Mouse (Mus musculus): ENCODE measurements around the gene Golga4. TPM values are rescaled to one million over a fixed set of nuclear protein-coding genes. Genes with fewer than 3 reads are reported as not detected.

The Golga4 gene
- polyA plus RNA-seq, 1 experiment, result 302 TPM

- Histone ChIP-seq H3K4me3 (ENCODE audit: insufficient read depth, low read depth, low read length) (no peak overlapping the region), H3K27ac (ENCODE audit: insufficient read depth, low read depth, low read length) (peak overlapping the region; percentile 48), H3K4me1 (ENCODE audit: control insufficient read depth, insufficient read depth, low read length) (peaks cover 13% of the 10 kb centered on the region)
- TF ChIP-seq POLR2A (IDR thresholded peaks at IDR 0.05; ENCODE audit: insufficient read depth, low read depth, low read length) (peak; percentile 13; the same call in 1 of the 2 replicates), CTCF (IDR thresholded peaks at IDR 0.05; ENCODE audit: insufficient read depth, low read depth, low read length) (no peak)
- WGBS, result 46% methylated on average over 24 of the region's 24 CpGs
Measured at GRCm38 (mm10) chr9:118556951-118557780, 51.1 kb downstream of the Golga4 start.

DNA sequence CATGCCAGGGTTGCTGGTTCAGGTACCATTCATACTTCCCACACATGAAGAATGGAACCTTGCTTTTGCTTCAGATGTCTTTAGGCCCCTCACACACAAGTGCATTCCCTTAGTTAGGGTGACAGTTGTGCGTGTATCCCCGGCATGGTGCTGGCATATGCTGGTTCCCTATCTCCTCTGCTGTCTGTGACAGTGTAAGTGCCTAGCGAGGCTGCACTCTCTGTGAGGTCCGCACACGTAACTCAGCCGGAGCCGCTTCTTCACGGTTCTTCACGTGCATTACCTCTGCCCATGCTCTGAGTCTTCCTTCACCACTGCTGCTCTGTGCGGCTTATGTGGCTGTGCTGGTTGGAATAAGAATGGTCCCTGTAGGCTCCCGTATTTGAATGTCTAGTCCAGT, 57.3 kb downstream of the Golga4 start:
- H3K4me1 ChIP-seq (ENCODE audit: control insufficient read depth, insufficient read depth, low read length), result no peaks in the 10 kb centered on the region
- no peak for TF ChIP-seq POLR2A (IDR thresholded peaks at IDR 0.05; ENCODE audit: insufficient read depth, low read depth, low read length)
- no peak for TF ChIP-seq CTCF (IDR thresholded peaks at IDR 0.05; ENCODE audit: insufficient read depth, low read depth, low read length)
- no peak overlapping the region for H3K4me3 ChIP-seq (ENCODE audit: insufficient read depth, low read depth, low read length)
- WGBS, result 96% methylated on average over 11 of the region's 11 CpGs
- no peak overlapping the region for H3K27ac ChIP-seq (ENCODE audit: insufficient read depth, low read depth, low read length)

- Histone ChIP-seq H3K4me1 (ENCODE audit: control insufficient read depth, insufficient read depth, low read length) (no peaks in the 10 kb centered on the region), H3K4me3 (ENCODE audit: insufficient read depth, low read depth, low read length) (no peak overlapping the region), H3K27ac (ENCODE audit: insufficient read depth, low read depth, low read length) (no peak overlapping the region)
- no peak for TF ChIP-seq POLR2A (IDR thresholded peaks at IDR 0.05; ENCODE audit: insufficient read depth, low read depth, low read length)
- no peak for TF ChIP-seq CTCF (IDR thresholded peaks at IDR 0.05; ENCODE audit: insufficient read depth, low read depth, low read length)
- WGBS, result 94% methylated on average over 7 of the region's 7 CpGs
Measured at GRCm38 (mm10) chr9:118563866-118564265, 57.8 kb downstream of the Golga4 start.

DNA sequence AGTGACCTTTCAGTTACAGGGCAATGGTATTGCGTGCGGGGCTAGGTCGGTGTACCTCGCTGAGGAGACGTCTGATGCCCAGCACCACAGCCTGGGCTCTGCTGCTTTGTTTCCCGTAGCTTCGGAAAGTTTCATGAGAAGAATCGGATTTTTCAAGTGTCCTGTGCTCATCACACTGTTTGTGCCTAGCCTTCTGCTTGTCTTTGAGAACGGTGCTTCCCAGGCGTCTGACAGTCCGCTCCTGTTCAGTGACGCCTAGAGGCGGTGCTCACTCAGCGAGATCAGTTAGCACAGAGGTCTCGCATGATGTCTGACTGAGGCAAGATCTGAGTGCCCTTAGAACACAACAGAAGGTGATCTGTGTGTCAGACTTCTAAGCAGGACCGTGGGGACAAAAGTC, 58.6 kb downstream of the Golga4 start:
- H3K4me1 ChIP-seq (ENCODE audit: control insufficient read depth, insufficient read depth, low read length), result no peaks in the 10 kb centered on the region
- H3K4me3 ChIP-seq (ENCODE audit: insufficient read depth, low read depth, low read length), result no peak overlapping the region
- 91% methylated on average over 16 of the region's 16 CpGs for WGBS
- no peak overlapping the region for H3K27ac ChIP-seq (ENCODE audit: insufficient read depth, low read depth, low read length)
- TF ChIP-seq CTCF (IDR thresholded peaks at IDR 0.05; ENCODE audit: insufficient read depth, low read depth, low read length) (no peak), POLR2A (IDR thresholded peaks at IDR 0.05; ENCODE audit: insufficient read depth, low read depth, low read length) (no peak)

DNA sequence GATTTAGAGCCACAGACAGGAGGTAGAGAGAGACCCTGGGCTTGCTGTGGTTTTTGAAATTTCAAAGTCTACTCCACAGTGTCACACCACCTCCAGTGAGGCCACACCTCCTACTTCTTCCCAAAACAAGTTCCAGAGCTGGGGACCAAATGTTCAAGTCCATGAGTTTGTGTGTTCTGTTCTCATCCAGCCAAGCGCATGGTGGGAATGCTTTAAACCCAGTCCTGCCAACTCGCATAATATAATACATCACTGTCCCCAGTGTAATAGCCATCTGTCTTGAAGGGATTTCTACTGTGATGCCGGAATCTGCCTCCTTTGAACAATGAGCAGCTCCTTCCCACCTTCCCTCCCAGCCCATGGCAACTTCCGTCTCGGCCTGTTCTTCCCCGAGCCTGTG, 63.3 kb downstream of the Golga4 start:
- WGBS, result 82% methylated on average over 6 of the region's 6 CpGs
- Histone ChIP-seq H3K4me3 (ENCODE audit: insufficient read depth, low read depth, low read length) (no peak overlapping the region), H3K4me1 (ENCODE audit: control insufficient read depth, insufficient read depth, low read length) (no peaks in the 10 kb centered on the region), H3K27ac (ENCODE audit: insufficient read depth, low read depth, low read length) (no peak overlapping the region)
- TF ChIP-seq POLR2A (IDR thresholded peaks at IDR 0.05; ENCODE audit: insufficient read depth, low read depth, low read length), result no peak
- TF ChIP-seq CTCF (IDR thresholded peaks at IDR 0.05; ENCODE audit: insufficient read depth, low read depth, low read length), result no peak

GRCm38 (mm10) chr9:118570865-118571264, 64.8 kb downstream of the Golga4 start:
- WGBS, result 79% methylated on average over 4 of the region's 4 CpGs
- no peak for TF ChIP-seq POLR2A (IDR thresholded peaks at IDR 0.05; ENCODE audit: insufficient read depth, low read depth, low read length)
- H3K27ac ChIP-seq (ENCODE audit: insufficient read depth, low read depth, low read length), result no peak overlapping the region
- H3K4me1 ChIP-seq (ENCODE audit: control insufficient read depth, insufficient read depth, low read length), result no peaks in the 10 kb centered on the region
- no peak overlapping the region for H3K4me3 ChIP-seq (ENCODE audit: insufficient read depth, low read depth, low read length)

DNA sequence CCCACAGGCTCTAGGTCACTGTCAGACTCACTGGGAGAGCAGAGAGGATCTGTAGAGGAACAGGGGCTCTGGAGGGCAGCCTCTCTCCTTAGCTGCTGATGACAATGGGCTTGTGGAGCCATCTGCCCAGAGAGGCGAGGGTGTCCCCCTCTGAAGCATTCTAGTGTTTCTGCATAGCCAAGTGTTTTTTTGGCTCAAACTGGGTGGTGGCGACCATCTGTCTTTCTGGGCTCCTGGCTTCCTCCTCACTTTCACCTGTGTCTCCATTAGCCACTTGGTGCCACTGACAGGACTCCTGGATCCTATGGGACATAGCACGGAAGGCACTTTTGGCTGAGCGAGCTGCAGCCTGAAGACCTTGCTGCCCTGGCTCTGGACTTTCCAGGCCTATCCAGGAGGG, 65.6 kb downstream of the Golga4 start:
- Histone ChIP-seq H3K27ac (ENCODE audit: insufficient read depth, low read depth, low read length) (no peak overlapping the region), H3K4me1 (ENCODE audit: control insufficient read depth, insufficient read depth, low read length) (no peaks in the 10 kb centered on the region)
- 95% methylated on average over 4 of the region's 4 CpGs for WGBS

DNA sequence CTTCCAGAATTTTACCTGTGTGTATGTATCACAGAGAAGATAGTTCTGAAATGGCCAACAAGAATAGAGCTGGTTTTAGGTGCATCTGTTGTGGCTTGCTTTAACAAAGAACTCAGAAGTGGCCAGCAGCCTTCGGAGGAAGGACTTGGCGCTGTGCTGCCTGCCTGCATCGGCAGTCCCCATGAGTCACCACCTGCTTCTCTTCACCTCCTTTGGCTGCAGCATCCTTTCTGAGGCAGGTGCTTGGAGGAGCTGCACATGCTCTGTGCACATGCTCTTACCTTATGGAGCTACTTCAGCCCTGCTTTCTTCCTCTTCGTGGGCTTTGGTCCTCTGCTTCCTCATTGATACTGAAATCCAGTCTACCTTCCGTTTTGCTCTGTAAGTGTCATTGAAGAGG, 68.8 kb downstream of the Golga4 start:
- TF ChIP-seq CTCF (IDR thresholded peaks at IDR 0.05; ENCODE audit: insufficient read depth, low read depth, low read length), result no peak
- TF ChIP-seq POLR2A (IDR thresholded peaks at IDR 0.05; ENCODE audit: insufficient read depth, low read depth, low read length), result no peak
- Histone ChIP-seq H3K4me3 (ENCODE audit: insufficient read depth, low read depth, low read length) (no peak overlapping the region), H3K27ac (ENCODE audit: insufficient read depth, low read depth, low read length) (no peak overlapping the region), H3K4me1 (ENCODE audit: control insufficient read depth, insufficient read depth, low read length) (no peaks in the 10 kb centered on the region)
- WGBS, result 76% methylated on average over 5 of the region's 5 CpGs

More for the DNA sequence above, 65.6 kb downstream of the Golga4 start:
- TF ChIP-seq CTCF (IDR thresholded peaks at IDR 0.05; ENCODE audit: insufficient read depth, low read depth, low read length) (no peak), POLR2A (IDR thresholded peaks at IDR 0.05; ENCODE audit: insufficient read depth, low read depth, low read length) (no peak)
- no peak overlapping the region for H3K4me3 ChIP-seq (ENCODE audit: insufficient read depth, low read depth, low read length)

- Histone ChIP-seq H3K4me1 (ENCODE audit: control insufficient read depth, insufficient read depth, low read length) (no peaks in the 10 kb centered on the region), H3K4me3 (ENCODE audit: insufficient read depth, low read depth, low read length) (no peak overlapping the region), H3K27ac (ENCODE audit: insufficient read depth, low read depth, low read length) (no peak overlapping the region)
- WGBS, result 64% methylated on average over 6 of the region's 6 CpGs
- TF ChIP-seq POLR2A (IDR thresholded peaks at IDR 0.05; ENCODE audit: insufficient read depth, low read depth, low read length) (no peak), CTCF (IDR thresholded peaks at IDR 0.05; ENCODE audit: insufficient read depth, low read depth, low read length) (no peak)
Measured at GRCm38 (mm10) chr9:118580371-118580770, 74.3 kb downstream of the Golga4 start.

Measured in olfactory bulb, adult 2 months (tissue).